Mouse (Mus musculus) skeletal muscle tissue, adult 2 months (tissue): ENCODE data around the gene Gm10310.
"Not testable (repeated sequence)": the region's sequence is repeated elsewhere in the genome, so short reads cannot be mapped to it uniquely, and the experiment has no call there.

ENCODE experiments used
- DNase-seq: peaks from one replicate; pipeline ENCODE4 v3.0.0-alpha.2; 2012; ENCODE audit warnings: low read depth, low spot score

Gene Gm10310

GRCm38 (mm10) chr10:129984962-129985361 lies at the start of gene Gm10310:
TSS of gene Gm10310 (minus strand) at chr10:129985062.
- not testable (repeated sequence) for DNase-seq

- no peak for DNase-seq
These were observed 45.2 kb upstream of the Gm10310 start, which contains the start of gene Olfr821 for GRCm38 (mm10) chr10:130030048-130030447. TSS of gene Olfr821 (plus strand) at chr10:130030348.

GRCm38 (mm10) chr10:130012321-130012720 lies 27.5 kb upstream of the Gm10310 start, which contains the start of gene Olfr820:
TSS of gene Olfr820 (plus strand) at chr10:130012621.
- no peak for DNase-seq

- DNase-seq = not testable (repeated sequence)
These were observed 20.5 kb upstream of the Gm10310 start for GRCm38 (mm10) chr10:130005366-130005765.

- DNase-seq = not testable (repeated sequence)
These were observed 19.2 kb upstream of the Gm10310 start for GRCm38 (mm10) chr10:130004104-130004503.

GRCm38 (mm10) chr10:129981867-129982266 lies 3.0 kb downstream of the Gm10310 start:
- DNase-seq = not testable (repeated sequence)

- not testable (repeated sequence) for DNase-seq
These were observed 8.8 kb downstream of the Gm10310 start, which contains the start of gene Olfr247 for GRCm38 (mm10) chr10:129976040-129976439. TSS of gene Olfr247 (minus strand) at chr10:129976140.

GRCm38 (mm10) chr10:129972994-129973393 lies 11.9 kb downstream of the Gm10310 start:
- DNase-seq = not testable (repeated sequence)

GRCm38 (mm10) chr10:129967166-129967565 lies 17.7 kb downstream of the Gm10310 start, which contains the start of gene Olfr819:
TSS of gene Olfr819 (minus strand) at chr10:129967266.
- not testable (repeated sequence) for DNase-seq

- DNase-seq = not testable (repeated sequence)
These were observed 18.6 kb downstream of the Gm10310 start for GRCm38 (mm10) chr10:129966232-129966631.

- DNase-seq = no peak
These were observed 35.9 kb downstream of the Gm10310 start, which contains the start of gene Olfr818 for GRCm38 (mm10) chr10:129949000-129949399. TSS of gene Olfr818 (minus strand) at chr10:129949100.
